Mouse (Mus musculus) frontal cortex, postnatal 10 days (tissue): ENCODE measurements around the gene Prnd.

Experiments
- DNase-seq, 2 experiments: peaks; one replicate each; pipeline ENCODE4 v3.0.0; 2022; ENCODE audit warnings: low spot score in 2 of 2, mixed read lengths in 1 of 2

Gene Prnd

GRCm38 (mm10) chr2:131950598-131951095 lies at the start of gene Prnd:
Prnd (plus strand) TSS chr2:131950861.
- no peak for DNase-seq

GRCm38 (mm10) chr2:131902423-131902822 lies 48.2 kb upstream of the Prnd start:
- DNase-seq, result no peak

GRCm38 (mm10) chr2:131902867-131903266 lies 47.8 kb upstream of the Prnd start:
- no peak for DNase-seq

- DNase-seq, result no peak
Measured at GRCm38 (mm10) chr2:131905025-131905424, 45.6 kb upstream of the Prnd start.

- no peak for DNase-seq
Measured at GRCm38 (mm10) chr2:131905776-131906175, 44.9 kb upstream of the Prnd start.

GRCm38 (mm10) chr2:131906266-131906665 lies 44.4 kb upstream of the Prnd start:
- DNase-seq, result no peak

- no peak for DNase-seq
Measured at GRCm38 (mm10) chr2:131906846-131907245, 43.8 kb upstream of the Prnd start.

- no peak for DNase-seq
Measured at GRCm38 (mm10) chr2:131907311-131907710, 43.4 kb upstream of the Prnd start.

GRCm38 (mm10) chr2:131908351-131908861 lies 42.3 kb upstream of the Prnd start:
- DNase-seq, result no peak

- DNase-seq, result no peak
Measured at GRCm38 (mm10) chr2:131908906-131909305, 41.8 kb upstream of the Prnd start.

- peak; percentile 83 to 91 for DNase-seq
Measured at GRCm38 (mm10) chr2:131909683-131910572, 40.7 kb upstream of the Prnd start, which contains the start of the genes Prnp and Prn. Prnp (plus strand) TSS chr2:131909928. Prn (plus strand) TSS chr2:131909957.

- no peak for DNase-seq
Measured at GRCm38 (mm10) chr2:131910847-131911246, 39.8 kb upstream of the Prnd start.

- no peak for DNase-seq
Measured at GRCm38 (mm10) chr2:131911341-131911740, 39.3 kb upstream of the Prnd start.

GRCm38 (mm10) chr2:131912526-131913258 lies 38.0 kb upstream of the Prnd start:
- DNase-seq, result no peak

GRCm38 (mm10) chr2:131932275-131932902 lies 18.3 kb upstream of the Prnd start:
- no peak for DNase-seq

GRCm38 (mm10) chr2:131933013-131933412 lies 17.6 kb upstream of the Prnd start:
- DNase-seq, result no peak

GRCm38 (mm10) chr2:131933598-131933997 lies 17.1 kb upstream of the Prnd start:
- DNase-seq, result no peak

GRCm38 (mm10) chr2:131934243-131934642 lies 16.4 kb upstream of the Prnd start:
- DNase-seq, result no peak

GRCm38 (mm10) chr2:131935390-131936105 lies 15.1 kb upstream of the Prnd start:
- no peak for DNase-seq

- DNase-seq, result no peak
Measured at GRCm38 (mm10) chr2:131936410-131936809, 14.3 kb upstream of the Prnd start.
